Mouse (Mus musculus) ES-E14 (cell line): Measurements from ENCODE around the gene Vmn2r66.

Experiments
- CHD2 ChIP-seq: IDR thresholded peaks from 2 replicates; pipeline ENCODE4 v1.6.1; 2014; ENCODE audit warnings: mild to moderate bottlenecking, low read depth, low read length, inconsistent platforms
- HCFC1 ChIP-seq: IDR thresholded peaks from 2 replicates; pipeline ENCODE4 v1.6.1; 2012; ENCODE audit warnings: low read length, inconsistent platforms, borderline replicate concordance; ENCODE audit not compliant: insufficient read depth
- ZC3H11A ChIP-seq: IDR thresholded peaks from 2 replicates; pipeline ENCODE4 v1.6.1; 2012; ENCODE audit warnings: low read depth, mild to moderate bottlenecking, inconsistent platforms, low read length, borderline replicate concordance

DNA sequence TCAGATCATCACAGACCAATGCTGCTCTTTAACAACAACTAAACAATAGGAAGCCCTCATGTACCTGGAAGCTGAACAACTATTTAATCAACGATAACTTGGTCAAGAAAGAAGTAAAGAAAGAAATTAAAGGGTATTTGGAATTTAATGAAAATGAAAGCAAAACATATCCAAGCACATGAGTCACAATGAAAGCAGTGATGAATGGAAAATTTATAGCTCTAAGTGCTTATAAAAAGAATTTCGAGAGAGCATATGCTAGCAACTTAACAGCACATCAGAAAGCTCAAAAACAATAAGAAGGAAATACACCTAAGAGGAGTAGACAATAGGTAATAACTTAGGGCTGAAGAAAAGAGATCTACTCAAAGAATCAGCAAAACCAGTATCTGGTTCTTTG, 15.4 kb downstream of the Vmn2r66 start:
- TF ChIP-seq CHD2, result no peak
- TF ChIP-seq ZC3H11A, result no peak
- TF ChIP-seq HCFC1, result no peak
